Mouse (Mus musculus) brain, embryonic 14.5 days (tissue): ENCODE measurements around the gene Pax8.

ENCODE experiments used
- CTCF ChIP-seq: fragments of 200-500 bp; IDR thresholded peaks from 2 replicates; pipeline ENCODE4 v1.5.1; 2012; ENCODE audit warnings: inconsistent platforms, mild to moderate bottlenecking, moderate library complexity, borderline replicate concordance; ENCODE audit not compliant: insufficient read depth, insufficient read length; ENCODE audit errors: extremely low read depth
- POLR2A ChIP-seq: fragments of 200-500 bp; IDR thresholded peaks from 2 replicates; pipeline ENCODE4 v1.6.1; 2012; ENCODE audit warnings: mild to moderate bottlenecking, inconsistent platforms, borderline replicate concordance; ENCODE audit not compliant: poor library complexity, insufficient read depth, insufficient read length, severe bottlenecking; ENCODE audit errors: extremely low read depth

DNA sequence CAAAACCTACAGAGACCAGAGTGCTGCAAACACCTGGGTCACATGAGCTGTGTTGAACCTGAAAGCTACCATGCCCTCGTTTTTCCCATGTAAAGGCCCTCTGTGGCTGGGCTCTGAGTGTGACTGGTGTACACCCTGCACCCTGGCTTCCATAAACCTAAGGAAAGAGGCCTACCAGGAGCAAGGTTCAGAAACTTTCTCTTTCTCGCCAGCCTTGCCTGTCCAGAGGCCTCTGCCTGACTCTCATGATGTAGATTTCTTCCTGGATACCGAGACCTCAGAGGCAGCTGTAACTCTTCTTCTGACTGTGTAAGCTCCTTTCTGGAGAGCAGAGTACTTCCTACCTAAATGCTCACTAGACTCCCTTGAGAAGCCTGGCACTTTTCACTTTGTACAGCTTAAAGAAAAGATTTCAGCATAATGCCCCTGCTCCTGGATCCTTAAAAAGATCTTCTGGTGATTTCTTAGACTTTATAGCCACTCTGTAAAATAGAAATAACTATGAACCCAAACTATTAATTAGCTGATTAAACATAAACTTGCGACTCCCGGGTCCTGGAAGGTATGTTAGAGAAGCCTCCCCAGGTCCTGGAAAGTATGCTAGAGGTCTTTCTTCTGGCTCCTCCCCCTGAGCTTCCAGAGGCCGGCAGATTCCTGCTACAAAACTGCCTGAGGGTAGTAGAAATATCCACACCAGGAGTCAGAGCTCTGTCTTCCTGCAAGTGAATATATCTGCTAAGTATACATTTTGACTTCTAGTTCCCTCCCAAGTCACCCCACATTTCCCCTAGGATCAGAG lies 20.1 kb downstream of the Pax8 start:
- TF ChIP-seq CTCF (no peak), POLR2A (no peak)
